Mouse (Mus musculus): ENCODE measurements around the gene Ikzf1. TPM values are rescaled to one million over a fixed set of nuclear protein-coding genes. Genes with fewer than 3 reads are reported as not detected.

Ikzf1 gene
- total and polyA plus RNA-seq, 2 experiments from 2014 or later, result 0.19 to 1.0 TPM

GRCm38 (mm10) chr11:11758121-11758520 lies 73.3 kb downstream of the Ikzf1 start:
- H3K9ac ChIP-seq (replicated peaks; ENCODE audit: low read depth, low read length), result no peak overlapping the region
- no peak for TF ChIP-seq CTCF (IDR thresholded peaks at IDR 0.05; ENCODE audit: low read depth)
- TF ChIP-seq EP300 (IDR thresholded peaks at IDR 0.05; ENCODE audit: low read depth), result no peak
- H3K4me1 ChIP-seq (ENCODE audit: control insufficient read depth, insufficient read depth), result no peaks in the 10 kb centered on the region
- H3K4me2 ChIP-seq (ENCODE audit: low read depth, low read length), result no peak overlapping the region
- no peaks in the 10 kb centered on the region for H3K36me3 ChIP-seq (replicated peaks; ENCODE audit: control insufficient read depth, insufficient read depth, low read length)
- ATAC-seq (ENCODE audit: insufficient read depth, low read depth) (no peak), DNase-seq (ENCODE audit: low spot score) (no peak)
- no peaks in the 10 kb centered on the region for H3K27me3 ChIP-seq (ENCODE audit: control insufficient read depth, insufficient read depth, low read length)
- H3K4me3 ChIP-seq (ENCODE audit: low read depth, low read length), result no peak overlapping the region
- H3K27ac ChIP-seq (ENCODE audit: low read depth), result no peak overlapping the region
- 68% methylated on average over 6 of the region's 6 CpGs for WGBS
- no peaks in the 10 kb centered on the region for H3K9me3 ChIP-seq (replicated peaks; ENCODE audit: control insufficient read depth, low read length)

- H3K27ac ChIP-seq (ENCODE audit: low read depth), result no peak overlapping the region
- DNase-seq (ENCODE audit: low spot score), result no peak
- no peaks in the 10 kb centered on the region for H3K36me3 ChIP-seq (replicated peaks; ENCODE audit: control insufficient read depth, insufficient read depth, low read length)
- H3K9me3 ChIP-seq (replicated peaks; ENCODE audit: control insufficient read depth, low read length), result no peaks in the 10 kb centered on the region
- H3K4me3 ChIP-seq (ENCODE audit: low read depth, low read length), result no peak overlapping the region
- H3K4me1 ChIP-seq (ENCODE audit: control insufficient read depth, insufficient read depth), result no peaks in the 10 kb centered on the region
- H3K27me3 ChIP-seq (ENCODE audit: control insufficient read depth, insufficient read depth, low read length), result no peaks in the 10 kb centered on the region
- 84% methylated on average over 1 of the region's 1 CpGs for WGBS
- H3K9ac ChIP-seq (replicated peaks; ENCODE audit: low read depth, low read length), result no peak overlapping the region
- TF ChIP-seq CTCF (IDR thresholded peaks at IDR 0.05; ENCODE audit: low read depth) (no peak), EP300 (IDR thresholded peaks at IDR 0.05; ENCODE audit: low read depth) (no peak)
- ATAC-seq (ENCODE audit: insufficient read depth, low read depth), result no peak
- H3K4me2 ChIP-seq (ENCODE audit: low read depth, low read length), result no peak overlapping the region
Observed at GRCm38 (mm10) chr11:11758883-11759282, 74.1 kb downstream of the Ikzf1 start.

DNA sequence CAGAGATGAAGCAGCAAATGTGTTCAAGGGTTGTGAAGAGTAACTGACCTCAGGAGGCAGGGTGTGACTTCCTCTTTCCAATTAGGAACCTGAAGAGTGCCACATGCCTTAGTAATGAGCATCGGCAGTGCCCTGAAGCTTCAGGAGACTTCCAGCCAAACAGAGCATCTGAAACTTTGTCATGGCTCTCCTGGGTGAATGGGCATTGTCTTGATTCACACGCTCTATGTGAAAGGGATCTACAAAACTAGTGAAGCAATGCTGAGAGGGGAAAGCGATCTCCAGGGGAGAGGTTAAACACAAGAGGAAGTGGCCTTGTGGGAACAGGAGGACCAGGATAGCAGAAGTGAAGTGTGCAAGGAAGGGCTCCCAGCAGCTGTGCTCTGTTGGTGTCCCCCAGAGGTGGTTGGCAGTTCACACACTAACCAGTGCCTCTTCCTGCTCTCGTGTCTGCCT lies 78.4 kb downstream of the Ikzf1 start:
- no peak overlapping the region for H3K9ac ChIP-seq (replicated peaks; ENCODE audit: low read depth, low read length)
- H3K27me3 ChIP-seq (ENCODE audit: control insufficient read depth, insufficient read depth, low read length), result no peaks in the 10 kb centered on the region
- H3K9me3 ChIP-seq (replicated peaks; ENCODE audit: control insufficient read depth, low read length), result no peaks in the 10 kb centered on the region
- H3K4me2 ChIP-seq (ENCODE audit: low read depth, low read length), result no peak overlapping the region
- H3K4me1 ChIP-seq (ENCODE audit: control insufficient read depth, insufficient read depth), result no peaks in the 10 kb centered on the region
- no peak overlapping the region for H3K27ac ChIP-seq (ENCODE audit: low read depth)
- DNase-seq (ENCODE audit: low spot score), result no peak
- TF ChIP-seq EP300 (IDR thresholded peaks at IDR 0.05; ENCODE audit: low read depth) (no peak), CTCF (IDR thresholded peaks at IDR 0.05; ENCODE audit: low read depth) (no peak)
- ATAC-seq (ENCODE audit: insufficient read depth, low read depth), result no peak
- H3K4me3 ChIP-seq (ENCODE audit: low read depth, low read length), result no peak overlapping the region
- H3K36me3 ChIP-seq (replicated peaks; ENCODE audit: control insufficient read depth, insufficient read depth, low read length), result no peaks in the 10 kb centered on the region
- WGBS, result 52% methylated on average over 4 of the region's 4 CpGs

DNA sequence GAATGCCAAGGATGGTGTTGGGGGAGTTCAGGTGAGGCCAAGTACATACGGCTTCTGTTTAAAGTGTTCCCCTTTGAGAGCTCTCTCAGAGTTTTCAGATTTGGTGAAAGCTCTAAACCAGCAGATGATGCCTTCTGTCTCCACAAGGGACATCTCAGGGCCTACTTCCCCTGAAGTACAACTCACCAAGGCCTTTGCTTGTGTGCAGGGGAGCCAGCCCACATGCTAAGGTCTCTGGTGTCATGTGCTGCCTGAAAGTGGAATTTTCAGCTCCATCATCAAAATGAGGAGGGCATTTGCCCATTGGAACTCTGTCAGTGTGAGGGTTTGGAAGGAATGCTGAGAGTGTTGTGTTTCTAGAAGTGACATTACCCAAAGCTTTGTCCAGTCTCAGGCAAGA lies 80.6 kb downstream of the Ikzf1 start:
- ATAC-seq (ENCODE audit: insufficient read depth, low read depth), result no peak
- Histone ChIP-seq H3K4me2 (ENCODE audit: low read depth, low read length) (no peak overlapping the region), H3K4me3 (ENCODE audit: low read depth, low read length) (no peak overlapping the region), H3K4me1 (ENCODE audit: control insufficient read depth, insufficient read depth) (no peaks in the 10 kb centered on the region), H3K27ac (ENCODE audit: low read depth) (no peak overlapping the region), H3K9ac (replicated peaks; ENCODE audit: low read depth, low read length) (no peak overlapping the region), H3K36me3 (replicated peaks; ENCODE audit: control insufficient read depth, insufficient read depth, low read length) (no peaks in the 10 kb centered on the region), H3K9me3 (replicated peaks; ENCODE audit: control insufficient read depth, low read length) (no peaks in the 10 kb centered on the region), H3K27me3 (ENCODE audit: control insufficient read depth, insufficient read depth, low read length) (no peaks in the 10 kb centered on the region)
- DNase-seq (ENCODE audit: low spot score), result no peak
- TF ChIP-seq CTCF (IDR thresholded peaks at IDR 0.05; ENCODE audit: low read depth) (no peak), EP300 (IDR thresholded peaks at IDR 0.05; ENCODE audit: low read depth) (no peak)
- WGBS, result 62% methylated on average over 1 of the region's 1 CpGs

DNA sequence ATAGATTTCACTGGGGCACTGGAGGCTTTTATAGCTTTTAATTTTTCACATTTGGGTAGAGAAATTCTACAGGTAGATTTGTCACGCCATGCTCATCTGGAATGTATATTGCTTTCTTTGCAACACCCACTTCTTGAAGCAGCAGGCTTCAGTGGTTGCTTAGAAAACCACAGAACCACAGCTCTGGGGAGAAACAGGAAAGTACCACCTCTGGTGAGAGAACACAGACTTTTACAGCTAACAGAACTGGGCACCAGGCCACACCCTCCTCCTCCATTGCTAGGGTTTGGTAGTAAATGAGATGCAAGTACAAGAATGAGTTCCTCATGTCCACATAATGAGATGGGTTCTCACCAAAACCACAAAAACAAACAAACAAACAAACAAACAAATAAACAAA lies 81.3 kb downstream of the Ikzf1 start:
- 87% methylated on average over 1 of the region's 1 CpGs for WGBS
- Histone ChIP-seq H3K36me3 (replicated peaks; ENCODE audit: control insufficient read depth, insufficient read depth, low read length) (no peaks in the 10 kb centered on the region), H3K4me2 (ENCODE audit: low read depth, low read length) (no peak overlapping the region), H3K27ac (ENCODE audit: low read depth) (no peak overlapping the region), H3K9me3 (replicated peaks; ENCODE audit: control insufficient read depth, low read length) (no peaks in the 10 kb centered on the region), H3K4me3 (ENCODE audit: low read depth, low read length) (no peak overlapping the region), H3K9ac (replicated peaks; ENCODE audit: low read depth, low read length) (no peak overlapping the region), H3K4me1 (ENCODE audit: control insufficient read depth, insufficient read depth) (no peaks in the 10 kb centered on the region), H3K27me3 (ENCODE audit: control insufficient read depth, insufficient read depth, low read length) (no peaks in the 10 kb centered on the region)
- DNase-seq (ENCODE audit: low spot score) (no peak), ATAC-seq (ENCODE audit: insufficient read depth, low read depth) (no peak)
- TF ChIP-seq CTCF (IDR thresholded peaks at IDR 0.05; ENCODE audit: low read depth) (no peak), EP300 (IDR thresholded peaks at IDR 0.05; ENCODE audit: low read depth) (no peak)

- Histone ChIP-seq H3K4me2 (ENCODE audit: low read depth, low read length) (no peak overlapping the region), H3K36me3 (replicated peaks; ENCODE audit: control insufficient read depth, insufficient read depth, low read length) (no peaks in the 10 kb centered on the region), H3K27ac (ENCODE audit: low read depth) (no peak overlapping the region), H3K9me3 (replicated peaks; ENCODE audit: control insufficient read depth, low read length) (no peaks in the 10 kb centered on the region), H3K4me1 (ENCODE audit: control insufficient read depth, insufficient read depth) (no peaks in the 10 kb centered on the region), H3K27me3 (ENCODE audit: control insufficient read depth, insufficient read depth, low read length) (no peaks in the 10 kb centered on the region), H3K9ac (replicated peaks; ENCODE audit: low read depth, low read length) (no peak overlapping the region), H3K4me3 (ENCODE audit: low read depth, low read length) (no peak overlapping the region)
- ATAC-seq (ENCODE audit: insufficient read depth, low read depth) (no peak), DNase-seq (ENCODE audit: low spot score) (no peak)
- TF ChIP-seq EP300 (IDR thresholded peaks at IDR 0.05; ENCODE audit: low read depth) (no peak), CTCF (IDR thresholded peaks at IDR 0.05; ENCODE audit: low read depth) (no peak)
Observed at GRCm38 (mm10) chr11:11766736-11767135, 81.9 kb downstream of the Ikzf1 start.

Data from heart, postnatal 0 days (tissue).